Mouse (Mus musculus): ENCODE measurements at regions not wholly inside any gene's neighbourhood (a gene's known extent, or its start where the extent isn't known, plus 50 kb on each side); places are given as distances from the start of the nearest gene placed in this dataset.

DNA sequence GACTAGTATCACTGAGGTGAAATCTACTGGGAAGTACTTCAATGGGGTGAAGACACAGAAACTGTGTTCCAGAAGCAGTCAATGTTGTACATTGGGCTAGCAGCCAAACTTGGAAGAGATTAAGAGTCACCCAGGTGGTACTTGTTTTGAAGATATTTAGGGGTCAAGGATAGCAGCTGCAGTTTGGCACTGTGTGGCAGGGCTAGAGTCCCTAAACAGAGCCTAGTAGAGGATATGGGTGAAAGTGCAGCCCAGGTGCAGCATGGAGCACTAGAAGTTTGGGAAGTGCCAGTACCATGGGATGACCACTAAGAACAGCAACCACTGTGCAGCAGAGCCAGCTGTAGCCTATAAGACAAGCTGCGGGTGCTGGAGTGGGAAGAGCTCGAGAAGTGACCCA, 70.6 kb upstream of the A1bg start:
- TF ChIP-seq POLR2A (IDR thresholded peaks at IDR 0.05; ENCODE audit: borderline replicate concordance, extremely low read depth, insufficient read depth, insufficient read length, poor library complexity, severe bottlenecking) (no peak), CTCF (IDR thresholded peaks at IDR 0.05; ENCODE audit: borderline replicate concordance, extremely low read depth, insufficient read depth, insufficient read length) (no peak)

Data from brain, embryonic 14.5 days (tissue).